Mouse (Mus musculus) right cerebral cortex, postnatal 14 days (tissue): ENCODE data around the gene Gm14743.
"Not testable (repeated sequence)": the region's sequence is repeated elsewhere in the genome, so short reads cannot be mapped to it uniquely, and the experiment has no call there.

Experiments used
- DNase-seq: peaks from one replicate; pipeline ENCODE4 v3.0.0; 2022

The Gm14743 gene

DNA sequence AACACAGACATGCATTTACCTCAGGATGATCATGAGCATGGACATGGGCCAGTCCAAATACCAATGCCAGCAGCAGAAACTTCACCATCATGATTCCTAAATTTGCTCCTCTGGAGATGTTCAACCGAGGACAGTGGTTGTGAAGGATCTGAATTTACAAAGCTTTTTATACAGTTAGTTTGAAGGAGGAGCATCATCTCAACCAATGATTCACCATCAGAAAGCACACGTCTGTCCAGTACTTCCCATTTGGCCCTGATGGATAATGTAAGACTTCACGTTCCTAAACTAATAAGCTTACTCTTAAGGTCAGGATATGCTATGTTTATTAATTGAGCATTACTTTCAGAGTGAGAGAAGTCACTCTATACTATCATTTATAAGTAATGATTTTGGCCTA is at the start of gene Gm14743:
Gene Gm14743, minus strand, starts transcription at position 101 of the 400 bp plus-strand sequence.
- DNase-seq, result not testable (repeated sequence)

DNA sequence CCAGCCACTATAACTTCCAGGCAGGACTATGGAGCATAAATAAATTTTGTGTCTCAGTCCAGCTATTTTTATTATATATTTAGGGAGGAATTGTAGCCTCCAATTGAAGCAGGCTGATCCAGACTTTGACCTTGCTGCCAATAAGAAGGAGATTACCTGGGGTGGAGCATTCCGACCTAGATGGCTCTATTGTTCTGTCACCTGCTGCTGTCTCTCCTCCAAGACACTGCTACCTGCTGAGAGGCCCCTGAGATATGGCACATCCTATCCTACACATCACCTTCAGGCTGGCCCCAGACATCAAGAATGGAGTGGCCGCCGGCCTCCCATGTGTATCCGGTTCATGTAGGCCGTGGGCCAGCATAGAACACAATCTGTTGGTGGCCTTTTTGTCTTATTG is 42.9 kb downstream of the Gm14743 start:
- DNase-seq, result no peak

DNA sequence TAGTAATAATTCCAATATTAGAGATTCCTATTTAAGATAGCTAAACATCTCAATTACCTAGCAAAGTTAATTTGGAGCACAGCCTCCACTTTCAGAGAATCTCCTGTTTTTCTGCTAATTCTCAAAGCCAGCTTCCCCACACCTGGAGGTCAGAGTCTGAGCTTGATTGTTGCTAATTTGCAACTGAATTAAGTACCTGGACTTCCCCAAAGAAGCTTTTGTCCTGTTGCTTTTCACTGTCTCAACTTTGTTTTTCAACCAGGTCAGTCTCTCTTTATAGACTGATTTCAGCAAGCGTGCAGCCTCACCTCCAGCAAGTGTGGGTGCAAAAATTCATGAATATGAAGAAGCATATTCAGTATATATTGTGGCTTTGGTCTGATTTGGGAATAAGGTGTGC is 43.5 kb downstream of the Gm14743 start:
- not testable (repeated sequence) for DNase-seq
